Mouse (Mus musculus) intestine, embryonic 16.5 days (tissue): ENCODE measurements around the gene Olfr228. TPM values are rescaled to one million over a fixed set of nuclear protein-coding genes. Genes with fewer than 3 reads are reported as not detected.

Experiments used
- polyA plus RNA-seq: library from polyadenylated mRNA; unstranded; fragments of >200 nt; fragmentation: Nextera tagmentation; extraction: Ambion mirVana; gene quantifications from 2 replicates; pipeline ENCODE4 v1.2.1, GENCODE M21; 2015

Gene Olfr228
- polyA plus RNA-seq, 1 experiment from 2014 or later, result not detected

Other genes with a start within 250 kb of the Olfr228 start
- gene Olfr1048, start 247.1 kb downstream of the Olfr228 start, polyA plus RNA-seq, result not detected in 2 replicates
- gene Olfr1049, start 229.1 kb downstream of the Olfr228 start, polyA plus RNA-seq, result not detected in 2 replicates
- gene Olfr1051, start 208.3 kb downstream of the Olfr228 start, polyA plus RNA-seq, result not detected in 2 replicates
- gene Olfr1052, start 194.9 kb downstream of the Olfr228 start, polyA plus RNA-seq, result not detected in 2 replicates
- not detected in 2 replicates for gene Olfr1053, start 172.1 kb downstream of the Olfr228 start, polyA plus RNA-seq
- not detected in 2 replicates for gene Olfr1054, start 152.0 kb downstream of the Olfr228 start, polyA plus RNA-seq
- not detected in 2 replicates for gene Olfr1055, start 137.1 kb downstream of the Olfr228 start, polyA plus RNA-seq
- gene Olfr1056, start 124.9 kb downstream of the Olfr228 start, polyA plus RNA-seq, result not detected in 2 replicates
- gene Olfr1057, start 109.0 kb downstream of the Olfr228 start, polyA plus RNA-seq, result not detected in 2 replicates
- not detected in 2 replicates for gene Olfr1058, start 98.8 kb downstream of the Olfr228 start, polyA plus RNA-seq
- gene Olfr1061, start 73.3 kb downstream of the Olfr228 start, polyA plus RNA-seq, result not detected in 2 replicates
- gene Olfr1062, start 60.6 kb downstream of the Olfr228 start, polyA plus RNA-seq, result not detected in 2 replicates
- gene Olfr1065, start 36.8 kb downstream of the Olfr228 start, polyA plus RNA-seq, result not detected in 2 replicates
- gene Olfr1066, start 31.1 kb downstream of the Olfr228 start, polyA plus RNA-seq, result not detected in 2 replicates
- gene Olfr1076, start 21.1 kb upstream of the Olfr228 start, polyA plus RNA-seq, result not detected in 2 replicates
- not detected in 2 replicates for gene Olfr1079, start 55.1 kb upstream of the Olfr228 start, polyA plus RNA-seq
- not detected in 2 replicates for gene Olfr1080, start 70.8 kb upstream of the Olfr228 start, polyA plus RNA-seq
- not detected in 2 replicates for gene Olfr1082, start 111.6 kb upstream of the Olfr228 start, polyA plus RNA-seq
- not detected in 2 replicates for gene Olfr1084, start 152.3 kb upstream of the Olfr228 start, polyA plus RNA-seq
- gene Olfr1085, start 174.6 kb upstream of the Olfr228 start, polyA plus RNA-seq, result not detected in 2 replicates
- gene Olfr1086, start 192.7 kb upstream of the Olfr228 start, polyA plus RNA-seq, result not detected in 2 replicates
- gene Olfr1087, start 211.0 kb upstream of the Olfr228 start, polyA plus RNA-seq, result not detected in 2 replicates
- gene Olfr1089, start 246.3 kb upstream of the Olfr228 start, polyA plus RNA-seq, result not detected in 2 replicates